Mouse (Mus musculus) Patski (cell line): ENCODE measurements around the gene Stab2. TPM values are rescaled to one million over a fixed set of nuclear protein-coding genes. Genes with fewer than 3 reads are reported as not detected.

ENCODE experiments used
- ATAC-seq: fragments of 100-300 bp; one replicate; pipeline ENCODE4 v1.8.0; 2021
- CTCF ChIA-PET: fragments of 350-600 bp; sonication (Branson Sonifier 250); formaldehyde crosslinking; loops from one replicate; lab custom pipeline; 2022; ENCODE audit warnings: inconsistent platforms; lab: Charles Lee
- POLR2A ChIA-PET: fragments of 350-600 bp; sonication (Branson Sonifier 250); formaldehyde crosslinking; loops from one replicate; lab custom pipeline; 2022; ENCODE audit warnings: antibody characterized with exemption, inconsistent platforms; lab: Charles Lee
- DNase-seq: peaks from one replicate; pipeline ENCODE4 v3.0.0-alpha.2; 2011; ENCODE audit warnings: low read depth, low spot score
- H3K27me3 ChIP-seq: fragments of 371-371 bp; one replicate; pipeline ENCODE4 v1.5.1; 2021
- CTCF ChIP-seq: fragments of 100-300 bp; IDR thresholded peaks from one replicate; pipeline ENCODE4 v1.5.1; 2021
- in situ Hi-C: fragments of 300-500 bp; cut with MboI; formaldehyde crosslinking; loops from 3 replicates; pipeline ENCODE4 v1.11.1; 2018; ENCODE audit warnings: low pct_unique_long_range_greater_than_20kb, mixed read lengths
- polyA plus RNA-seq: library from polyadenylated mRNA; unstranded; gene quantifications from one replicate; pipeline ENCODE4 v1.2.3, GENCODE M21; 2021

Gene Stab2
- polyA plus RNA-seq, 1 experiment from 2014 or later = 0.19 TPM

GRCm38 (mm10) chr10:86829515-86829914, 178.3 kb downstream of the Stab2 start:
- ATAC-seq (no peak), DNase-seq (no peak)
- CTCF ChIA-PET = interaction anchor here (1.0 to 2.1 kb wide), 3 partner anchors 17 to 98 kb away, joined by 3 to 5 read pairs (median 5); no protein-coding TSS in a partner anchor
- TF ChIP-seq CTCF = no peak
- POLR2A ChIA-PET = no interaction called here
- H3K27me3 ChIP-seq = no peaks in the 10 kb centered on the region
- in situ Hi-C loops = no loop called here

GRCm38 (mm10) chr10:86828221-86829135, 179.3 kb downstream of the Stab2 start:
- DNase-seq (no peak), ATAC-seq (no peak)
- POLR2A ChIA-PET = no interaction called here
- TF ChIP-seq CTCF = no peak
- no peaks in the 10 kb centered on the region for H3K27me3 ChIP-seq
- in situ Hi-C loops = no loop called here
- CTCF ChIA-PET = interaction anchor here (0.8 to 2.1 kb wide), 5 partner anchors 8 to 97 kb away, joined by 3 to 5 read pairs (median 3); no protein-coding TSS in a partner anchor

- POLR2A ChIA-PET = interaction anchor here (1.1 kb wide), 1 partner anchor 8 kb away, joined by 3 read pairs; no protein-coding TSS in a partner anchor
Measured at GRCm38 (mm10) chr10:86826929-86827328, 180.9 kb downstream of the Stab2 start.

GRCm38 (mm10) chr10:86825871-86826522, 181.8 kb downstream of the Stab2 start:
- in situ Hi-C loops = no loop called here
- CTCF ChIA-PET = interaction anchor here (0.6 to 2.3 kb wide), 5 partner anchors 16 to 118 kb away, joined by 3 to 7 read pairs (median 3); no protein-coding TSS in a partner anchor
- POLR2A ChIA-PET = interaction anchor here (1.1 to 1.2 kb wide), 2 partner anchors 9 to 15 kb away, joined by 3 to 5 read pairs; no protein-coding TSS in a partner anchor
- DNase-seq (no peak), ATAC-seq (peak; percentile 42)
- no peaks in the 10 kb centered on the region for H3K27me3 ChIP-seq
- no peak for TF ChIP-seq CTCF

More at GRCm38 (mm10) chr10:86826929-86827328, 180.9 kb downstream of the Stab2 start:
- CTCF ChIA-PET = interaction anchor here (1.2 to 2.3 kb wide), 2 partner anchors 20 to 54 kb away, joined by 4 to 7 read pairs; no protein-coding TSS in a partner anchor
- in situ Hi-C loops = no loop called here
- H3K27me3 ChIP-seq = no peaks in the 10 kb centered on the region
- ATAC-seq = no peak
- no peak for TF ChIP-seq CTCF
- DNase-seq = no peak

- in situ Hi-C loops = loop anchor here (5.0 kb wide), 1 partner anchor 43 kb away; no protein-coding TSS in a partner anchor
- POLR2A ChIA-PET = interaction anchor here (0.5 to 1.2 kb wide), 4 partner anchors 9 to 225 kb away, joined by 3 to 5 read pairs (median 4); no protein-coding TSS in a partner anchor
- CTCF ChIA-PET = interaction anchor here (1.0 to 2.3 kb wide), 4 partner anchors 15 to 116 kb away, joined by 3 to 7 read pairs (median 3); no protein-coding TSS in a partner anchor
- no peaks in the 10 kb centered on the region for H3K27me3 ChIP-seq
- DNase-seq = no peak
- ATAC-seq = peak; percentile 76
- TF ChIP-seq CTCF = no peak
Measured at GRCm38 (mm10) chr10:86824871-86825270, 183.0 kb downstream of the Stab2 start.

GRCm38 (mm10) chr10:86824093-86824492, 183.7 kb downstream of the Stab2 start:
- no peaks in the 10 kb centered on the region for H3K27me3 ChIP-seq
- TF ChIP-seq CTCF = peak; percentile 75
- CTCF ChIA-PET = interaction anchor here (1.0 to 1.7 kb wide), 6 partner anchors 11 to 196 kb away, joined by 3 to 7 read pairs (median 4); no protein-coding TSS in a partner anchor
- in situ Hi-C loops = loop anchor here (5.0 kb wide), 1 partner anchor 42 kb away; no protein-coding TSS in a partner anchor
- POLR2A ChIA-PET = interaction anchor here (0.6 kb wide), 1 partner anchor 226 kb away, joined by 4 read pairs; no protein-coding TSS in a partner anchor
- ATAC-seq (no peak), DNase-seq (no peak)

GRCm38 (mm10) chr10:86821014-86821413, 186.8 kb downstream of the Stab2 start:
- ATAC-seq (no peak), DNase-seq (no peak)
- no peaks in the 10 kb centered on the region for H3K27me3 ChIP-seq
- ChIA-PET POLR2A (no interaction called here), CTCF (no interaction called here)
- no peak for TF ChIP-seq CTCF
- in situ Hi-C loops = loop anchor here (5.0 kb wide), 1 partner anchor 39 kb away; no protein-coding TSS in a partner anchor

GRCm38 (mm10) chr10:86819649-86820165, 188.1 kb downstream of the Stab2 start:
- no peaks in the 10 kb centered on the region for H3K27me3 ChIP-seq
- CTCF ChIA-PET = no interaction called here
- POLR2A ChIA-PET = no interaction called here
- no peak for TF ChIP-seq CTCF
- ATAC-seq (no peak), DNase-seq (no peak)
- in situ Hi-C loops = loop anchor here (5.0 kb wide), 1 partner anchor 37 kb away; no protein-coding TSS in a partner anchor

- in situ Hi-C loops = no loop called here
- no peak for TF ChIP-seq CTCF
- H3K27me3 ChIP-seq = no peaks in the 10 kb centered on the region
- POLR2A ChIA-PET = no interaction called here
- CTCF ChIA-PET = no interaction called here
- no peak for ATAC-seq
- no peak for DNase-seq
Measured at GRCm38 (mm10) chr10:86815133-86815532, 192.7 kb downstream of the Stab2 start.
